Mouse (Mus musculus): ENCODE results near the gene Tcf3. TPM values are rescaled to one million over a fixed set of nuclear protein-coding genes. Genes with fewer than 3 reads are reported as not detected.

The Tcf3 gene
- total RNA-seq, 1 experiment: 90.9 TPM

GRCm38 (mm10) chr10:80417371-80417770 is 16.1 kb downstream of the Tcf3 start:
- in situ Hi-C loops (cut with MboI; ENCODE audit: low sequenced_read_pairs in 2 of 2, unreplicated experiment in 2 of 2): no loop called here
- Histone ChIP-seq H3K27ac (ENCODE audit: insufficient read depth, low read depth, low read length, poor library complexity, severe bottlenecking) (no peak overlapping the region), H3K4me1 (ENCODE audit: control insufficient read depth in 2 of 2, insufficient read depth in 2 of 2, low read length in 2 of 2, poor library complexity in 1 of 2) (peaks cover 0 to 2% of the 10 kb centered on the region in 2 experiments; a peak in 1 of 4 replicates), H3K9ac (ENCODE audit: insufficient read depth, low read depth, low read length, poor library complexity, severe bottlenecking) (no peak overlapping the region), H3K36me3 (ENCODE audit: control insufficient read depth, insufficient read depth, low read length, poor library complexity, severe bottlenecking) (peaks cover 86% of the 10 kb centered on the region), H3K9me3 (ENCODE audit: control insufficient read depth, insufficient read depth, low read depth, low read length) (no peaks in the 10 kb centered on the region), H3K4me3 (ENCODE audit: insufficient read depth in 1 of 2, low read depth in 1 of 2, low read length in 2 of 2, poor library complexity in 1 of 2, severe bottlenecking in 1 of 2) (no peak overlapping the region)
- no peak for DNase-seq (ENCODE audit: low read depth, low spot score)
- TF ChIP-seq CHD2 (IDR thresholded peaks at IDR 0.05; ENCODE audit: low read depth, low read length) (no peak), MAFK (IDR thresholded peaks at IDR 0.05; ENCODE audit: insufficient read depth, low read depth, low read length) (no peak)

- Histone ChIP-seq H3K27ac (ENCODE audit: insufficient read depth, low read depth, low read length, poor library complexity, severe bottlenecking) (no peak overlapping the region), H3K9ac (ENCODE audit: insufficient read depth, low read depth, low read length, poor library complexity, severe bottlenecking) (no peak overlapping the region), H3K9me3 (ENCODE audit: control insufficient read depth, insufficient read depth, low read depth, low read length) (no peaks in the 10 kb centered on the region), H3K4me3 (ENCODE audit: insufficient read depth in 1 of 2, low read depth in 1 of 2, low read length in 2 of 2, poor library complexity in 1 of 2, severe bottlenecking in 1 of 2) (no peak overlapping the region), H3K36me3 (ENCODE audit: control insufficient read depth, insufficient read depth, low read length, poor library complexity, severe bottlenecking) (peaks cover 92% of the 10 kb centered on the region), H3K4me1 (ENCODE audit: control insufficient read depth in 2 of 2, insufficient read depth in 2 of 2, low read length in 2 of 2, poor library complexity in 1 of 2) (peaks cover 0 to 5% of the 10 kb centered on the region in 2 experiments; a peak in 1 of 4 replicates)
- TF ChIP-seq ZC3H11A (IDR thresholded peaks at IDR 0.05; ENCODE audit: borderline replicate concordance, low read depth, low read length): no peak
- TF ChIP-seq ZNF384 (IDR thresholded peaks at IDR 0.05; ENCODE audit: low read depth, low read length): no peak
- TF ChIP-seq HCFC1 (IDR thresholded peaks at IDR 0.05; ENCODE audit: borderline replicate concordance, insufficient read depth, low read length): no peak
- in situ Hi-C loops (cut with MboI; ENCODE audit: low sequenced_read_pairs in 2 of 2, unreplicated experiment in 2 of 2): no loop called here
- no peak for DNase-seq (ENCODE audit: low read depth, low spot score)
Observed at GRCm38 (mm10) chr10:80415566-80415965, 17.9 kb downstream of the Tcf3 start.

- H3K9me3 ChIP-seq (ENCODE audit: control insufficient read depth, insufficient read depth, low read depth, low read length): no peaks in the 10 kb centered on the region
- H3K36me3 ChIP-seq (ENCODE audit: control insufficient read depth, insufficient read depth, low read length, poor library complexity, severe bottlenecking): peaks cover 80% of the 10 kb centered on the region
- DNase-seq (ENCODE audit: low read depth, low spot score): no peak
- TF ChIP-seq CHD2 (IDR thresholded peaks at IDR 0.05; ENCODE audit: low read depth, low read length) (no peak), ZC3H11A (IDR thresholded peaks at IDR 0.05; ENCODE audit: borderline replicate concordance, low read depth, low read length) (no peak), ZNF384 (IDR thresholded peaks at IDR 0.05; ENCODE audit: low read depth, low read length) (no peak), MAFK (IDR thresholded peaks at IDR 0.05; ENCODE audit: insufficient read depth, low read depth, low read length) (no peak), HCFC1 (IDR thresholded peaks at IDR 0.05; ENCODE audit: borderline replicate concordance, insufficient read depth, low read length) (no peak)
- in situ Hi-C loops (cut with MboI; ENCODE audit: low sequenced_read_pairs in 2 of 2, unreplicated experiment in 2 of 2): no loop called here
- H3K4me3 ChIP-seq (ENCODE audit: insufficient read depth in 1 of 2, low read depth in 1 of 2, low read length in 2 of 2, poor library complexity in 1 of 2, severe bottlenecking in 1 of 2): peak overlapping the region in 1 of 2 experiments; percentile 49; a peak in 1 of 4 replicates
- H3K27ac ChIP-seq (ENCODE audit: insufficient read depth, low read depth, low read length, poor library complexity, severe bottlenecking): no peak overlapping the region
- peaks cover 0 to 5% of the 10 kb centered on the region in 2 experiments; a peak in 1 of 4 replicates for H3K4me1 ChIP-seq (ENCODE audit: control insufficient read depth in 2 of 2, insufficient read depth in 2 of 2, low read length in 2 of 2, poor library complexity in 1 of 2)
- no peak overlapping the region for H3K9ac ChIP-seq (ENCODE audit: insufficient read depth, low read depth, low read length, poor library complexity, severe bottlenecking)
Observed at GRCm38 (mm10) chr10:80412656-80413541, 20.5 kb downstream of the Tcf3 start.

DNA sequence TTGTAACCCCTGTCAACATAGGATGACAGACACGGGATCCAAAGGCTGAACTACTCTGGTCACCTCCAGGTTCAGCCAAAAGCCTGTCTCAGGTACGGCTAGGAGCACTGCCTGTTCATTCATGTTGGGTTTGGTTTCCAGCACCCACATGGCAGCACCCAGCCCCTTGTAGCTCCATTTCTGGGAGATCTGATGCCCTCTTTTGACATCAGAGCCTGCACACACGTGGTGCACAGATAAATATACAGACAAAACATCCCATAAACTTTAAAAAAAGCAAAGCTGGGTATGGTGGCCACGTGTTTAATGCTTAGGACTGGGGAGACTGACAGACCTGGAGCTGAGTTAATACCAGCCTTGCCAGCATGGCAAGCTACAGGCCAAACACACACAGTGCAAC is 25.5 kb downstream of the Tcf3 start:
- TF ChIP-seq CHD2 (IDR thresholded peaks at IDR 0.05; ENCODE audit: low read depth, low read length) (no peak), MAFK (IDR thresholded peaks at IDR 0.05; ENCODE audit: insufficient read depth, low read depth, low read length) (no peak), HCFC1 (IDR thresholded peaks at IDR 0.05; ENCODE audit: borderline replicate concordance, insufficient read depth, low read length) (no peak), ZNF384 (IDR thresholded peaks at IDR 0.05; ENCODE audit: low read depth, low read length) (no peak)
- H3K36me3 ChIP-seq (ENCODE audit: control insufficient read depth, insufficient read depth, low read length, poor library complexity, severe bottlenecking): peaks cover 49% of the 10 kb centered on the region
- no peak overlapping the region for H3K9ac ChIP-seq (ENCODE audit: insufficient read depth, low read depth, low read length, poor library complexity, severe bottlenecking)
- no peak overlapping the region for H3K4me3 ChIP-seq (ENCODE audit: insufficient read depth in 1 of 2, low read depth in 1 of 2, low read length in 2 of 2, poor library complexity in 1 of 2, severe bottlenecking in 1 of 2)
- DNase-seq (ENCODE audit: low read depth, low spot score): no peak
- in situ Hi-C loops (cut with MboI; ENCODE audit: low sequenced_read_pairs in 2 of 2, unreplicated experiment in 2 of 2): no loop called here
- H3K27ac ChIP-seq (ENCODE audit: insufficient read depth, low read depth, low read length, poor library complexity, severe bottlenecking): no peak overlapping the region
- no peaks in the 10 kb centered on the region for H3K9me3 ChIP-seq (ENCODE audit: control insufficient read depth, insufficient read depth, low read depth, low read length)
- H3K4me1 ChIP-seq (ENCODE audit: control insufficient read depth in 2 of 2, insufficient read depth in 2 of 2, low read length in 2 of 2, poor library complexity in 1 of 2): peaks cover 0 to 13% of the 10 kb centered on the region in 2 experiments; a peak in 1 of 4 replicates
